Comparison of ENCODE assay signal across 21 mouse cellular contexts in the genomic region with DNA sequence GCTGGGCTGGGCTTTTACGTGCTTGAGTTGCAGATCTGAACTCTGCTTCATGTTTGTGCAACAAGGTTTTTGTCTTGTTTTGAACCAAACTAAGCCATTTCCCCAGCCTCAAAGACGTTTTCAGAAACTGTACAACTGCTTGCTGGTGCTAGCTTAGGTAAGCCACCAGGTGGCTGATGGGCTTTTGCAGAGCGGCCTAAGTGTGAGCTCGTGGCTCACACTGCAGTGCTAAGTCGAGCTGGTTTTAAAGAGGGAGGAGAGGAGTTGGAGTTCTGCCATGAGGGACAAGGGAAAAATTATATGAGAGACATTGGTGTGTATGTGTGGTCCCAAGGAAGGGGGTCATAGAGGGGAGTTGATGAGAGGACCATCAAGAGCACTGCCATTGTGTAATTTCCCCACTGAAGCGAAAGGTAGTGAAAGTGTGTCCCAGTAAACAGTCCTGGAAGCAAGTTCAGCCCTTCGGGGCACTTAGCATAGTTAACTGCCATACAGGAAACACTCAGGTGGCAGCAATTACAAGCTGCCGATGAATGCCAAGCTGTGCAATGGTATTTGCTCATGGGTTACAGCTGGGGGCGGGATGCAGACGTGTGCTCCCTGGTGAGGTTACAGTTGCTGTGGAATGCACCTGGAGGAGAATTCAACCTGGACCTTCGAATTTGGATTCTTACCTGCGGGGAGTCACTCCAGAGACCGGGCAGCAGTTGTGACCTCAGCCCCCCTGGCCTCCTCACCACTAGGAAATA.
DNase-seq lines count a peak whose midpoint lies in the region; ATAC-seq lines count a peak whose summit lies in the region.
"Had no signal": no experiment of that assay in that cellular context is flagged by ENCODE, and none has a peak within 500 bp of the region (broad histone marks: within the 10 kb centered on the region; RNA-seq: fewer than 3 reads in every experiment).

No protein-coding gene starts in this region.

- H3K9me3 ChIP-seq in kidney, embryonic 16.5 days (ENCODE audit: low read length), result no peaks in the 10 kb centered on the region
- no peaks in the 10 kb centered on the region for H3K9me3 ChIP-seq in lung, embryonic 16.5 days (ENCODE audit: control insufficient read depth, low read length)
- H3K9me3 ChIP-seq: embryonic facial prominence, embryonic 15.5 days; forebrain, embryonic 13.5 days; hindbrain, embryonic 15.5 days; limb, embryonic 15.5 days; neural tube, embryonic 12.5 days had no signal

- H3K27me3 ChIP-seq in kidney, embryonic 16.5 days (ENCODE audit: insufficient read depth, low read length), result no peaks in the 10 kb centered on the region
- H3K27me3 ChIP-seq in lung, embryonic 16.5 days (ENCODE audit: control insufficient read depth, insufficient read depth, low read depth, low read length), result no peaks in the 10 kb centered on the region
- H3K27me3 ChIP-seq: embryonic facial prominence, embryonic 15.5 days; forebrain, embryonic 13.5 days; hindbrain, embryonic 15.5 days; limb, embryonic 15.5 days; neural tube, embryonic 12.5 days had no signal

- 0 out of 2 replicates have a peak, but pooled peaks have one; percentile 18 for ATAC-seq in common myeloid progenitor, adult 5-6 weeks (replicated peaks; ENCODE audit: low read depth, poor library complexity, severe bottlenecking)
- peak; percentile 42; the same call in 1 of the 2 replicates for ATAC-seq in kidney, embryonic 16.5 days (ENCODE audit: low FRiP score, low TSS enrichment)
- peak; percentile 91 for ATAC-seq in lung, embryonic 16.5 days (ENCODE audit: low read depth)
- no peak for ATAC-seq in monocyte, adult 5-6 weeks (replicated peaks; ENCODE audit: insufficient number of reproducible peaks, low FRiP score, low TSS enrichment, poor library complexity, severe bottlenecking)
- ATAC-seq: forebrain, embryonic 13.5 days; midbrain, embryonic 16.5 days had no signal

- H3K36me3 ChIP-seq in kidney, embryonic 16.5 days (ENCODE audit: insufficient read depth, low read length), result peaks cover 18% of the 10 kb centered on the region
- peaks cover 19% of the 10 kb centered on the region for H3K36me3 ChIP-seq in lung, embryonic 16.5 days (ENCODE audit: control insufficient read depth, insufficient read depth, low read length)

- peak; percentile 36 for DNase-seq in kidney, adult 18-20 months
- DNase-seq in kidney, postnatal 4 days, result no peak
- DNase-seq in adrenal gland, postnatal 10 days, result no peak
- no peak for DNase-seq in gastrocnemius, postnatal 14 days
- DNase-seq: adrenal gland, adult 2 months; B cell, adult 2 months; cerebellum, adult 18-20 months; gastrocnemius, adult 2 months; heart, adult 2 months; heart, postnatal 10 days had no signal

- H3K4me1 ChIP-seq in kidney, embryonic 16.5 days (ENCODE audit: insufficient read depth, low read length), result peaks cover 7% of the 10 kb centered on the region; the same call in 1 of the 2 replicates
- peaks cover 3% of the 10 kb centered on the region for H3K4me1 ChIP-seq in lung, embryonic 16.5 days (replicated peaks; ENCODE audit: control insufficient read depth, insufficient read depth, low read length)
- H3K4me1 ChIP-seq: embryonic facial prominence, embryonic 15.5 days; forebrain, embryonic 13.5 days; hindbrain, embryonic 15.5 days; neural tube, embryonic 12.5 days had no signal

- intact Hi-C loops in gastrocnemius, postnatal 14 days (cut with DNase I; ENCODE audit: low total_unique reads), result no loop called here

- no peak overlapping the region; the same call in 1 of the 2 replicates for H3K27ac ChIP-seq in kidney, embryonic 16.5 days (ENCODE audit: low read length)
- H3K27ac ChIP-seq in lung, embryonic 16.5 days (ENCODE audit: low read length), result peak overlapping the region; percentile 51
- H3K27ac ChIP-seq: embryonic facial prominence, embryonic 15.5 days; forebrain, embryonic 13.5 days; gastrocnemius, adult 2 months; heart, adult 2 months; hindbrain, embryonic 15.5 days; limb, embryonic 15.5 days; macrophage; neural tube, embryonic 12.5 days had no signal

- 72% methylated on average over 13 of the region's 13 CpGs for WGBS in kidney, embryonic 16.5 days
- 58% methylated on average over 13 of the region's 13 CpGs for WGBS in lung, embryonic 16.5 days

- no peak overlapping the region for H3K4me2 ChIP-seq in kidney, embryonic 16.5 days (replicated peaks; ENCODE audit: low read depth, low read length)
- H3K4me2 ChIP-seq in lung, embryonic 16.5 days (ENCODE audit: low read depth, low read length), result no peak overlapping the region
- H3K4me2 ChIP-seq: embryonic facial prominence, embryonic 15.5 days; forebrain, embryonic 13.5 days; hindbrain, embryonic 15.5 days; limb, embryonic 15.5 days; neural tube, embryonic 12.5 days had no signal

- no peak overlapping the region for H3K9ac ChIP-seq in kidney, embryonic 16.5 days (replicated peaks; ENCODE audit: low read length)
- H3K9ac ChIP-seq in lung, embryonic 16.5 days (ENCODE audit: low read length), result no peak overlapping the region
- H3K9ac ChIP-seq: embryonic facial prominence, embryonic 15.5 days; forebrain, embryonic 13.5 days; hindbrain, embryonic 15.5 days; limb, embryonic 15.5 days; neural tube, embryonic 12.5 days had no signal

- H3K4me3 ChIP-seq in kidney, embryonic 16.5 days (ENCODE audit: low read length), result no peak overlapping the region
- H3K4me3 ChIP-seq in lung, embryonic 16.5 days (ENCODE audit: low read length), result no peak overlapping the region
- H3K4me3 ChIP-seq: embryonic facial prominence, embryonic 15.5 days; forebrain, embryonic 13.5 days; gastrocnemius, adult 2 months; heart, adult 2 months; hindbrain, embryonic 15.5 days; limb, embryonic 15.5 days; neural tube, embryonic 12.5 days had no signal
